Mouse (Mus musculus) liver, embryonic 16.5 days (tissue): Measurements from ENCODE around the gene Pcdh7. TPM values are rescaled to one million over a fixed set of nuclear protein-coding genes. Genes with fewer than 3 reads are reported as not detected.

Experiments
- ATAC-seq: fragments of 200-750 bp; cut with Nextera tagmentation; 2 replicates; pipeline ENCODE4 v1.8.0; 2017; ENCODE audit warnings: low read depth, mild to moderate bottlenecking, moderate number of reproducible peaks, moderate library complexity
- H3K27ac ChIP-seq: fragments of 300-500 bp; sonication (generic); 2 replicates; pipeline ENCODE4 v1.5.1; 2014; ENCODE audit warnings: mild to moderate bottlenecking, low read length
- H3K27me3 ChIP-seq: fragments of 300-500 bp; sonication (generic); 2 replicates; pipeline ENCODE4 v1.6.1; 2014; ENCODE audit warnings: low read depth, low read length, mixed read lengths; ENCODE audit not compliant: control insufficient read depth, insufficient read depth
- H3K36me3 ChIP-seq: fragments of 300-500 bp; sonication (generic); 2 replicates; pipeline ENCODE4 v1.6.1; 2014; ENCODE audit warnings: mild to moderate bottlenecking; ENCODE audit not compliant: control insufficient read depth, insufficient read depth
- H3K4me1 ChIP-seq: fragments of 300-500 bp; sonication (generic); 2 replicates; pipeline ENCODE4 v1.6.1; 2014; ENCODE audit warnings: low read depth, low read length, mixed read lengths; ENCODE audit not compliant: control insufficient read depth
- H3K4me2 ChIP-seq: fragments of 300-500 bp; sonication (generic); 2 replicates; pipeline ENCODE4 v1.6.1; 2014; ENCODE audit warnings: low read depth, low read length, mixed read lengths
- H3K4me3 ChIP-seq: fragments of 300-500 bp; sonication (generic); 2 replicates; pipeline ENCODE4 v1.5.1; 2014; ENCODE audit warnings: low read depth, mild to moderate bottlenecking, low read length
- H3K9ac ChIP-seq: fragments of 300-500 bp; sonication (generic); 2 replicates; pipeline ENCODE4 v1.6.1; 2014; ENCODE audit warnings: low read depth, low read length
- H3K9me3 ChIP-seq: fragments of 300-500 bp; sonication (generic); replicated peaks from 2 replicates; pipeline ENCODE4 v1.6.1; 2016; ENCODE audit warnings: low read length; ENCODE audit not compliant: control insufficient read depth
- WGBS: fragments of 180-500 bp; shearing (Covaris S2); extraction: QIAGEN DNeasy Blood & Tissue Kit; methylation state at CpG from one replicate; pipeline ENCODE4 v1.1.7; 2014; ENCODE audit not compliant: insufficient replicate concordance; 5-methylcytosine and 5-hydroxymethylcytosine counted together
- polyA plus RNA-seq: library from polyadenylated mRNA; unstranded; fragments of >200 nt; fragmentation: Nextera tagmentation; extraction: Ambion mirVana; gene quantifications from 2 replicates; pipeline ENCODE4 v1.2.1, GENCODE M21; 2015

The Pcdh7 gene
- polyA plus RNA-seq, 1 experiment from 2014 or later, result 0.31 TPM

- WGBS, result 11% methylated on average over 6 of the region's 6 CpGs
- H3K27ac ChIP-seq, result no peak overlapping the region
- H3K4me3 ChIP-seq, result no peak overlapping the region
- no peaks in the 10 kb centered on the region for H3K27me3 ChIP-seq
- ATAC-seq, result peak; percentile 48; the same call in 1 of the 2 replicates
- H3K4me1 ChIP-seq, result peaks cover 3% of the 10 kb centered on the region
- no peaks in the 10 kb centered on the region for H3K36me3 ChIP-seq
- no peaks in the 10 kb centered on the region for H3K9me3 ChIP-seq
- no peak overlapping the region for H3K9ac ChIP-seq
- no peak overlapping the region for H3K4me2 ChIP-seq
Observed at GRCm38 (mm10) chr5:57742924-57743323, 25.2 kb downstream of the Pcdh7 start.

DNA sequence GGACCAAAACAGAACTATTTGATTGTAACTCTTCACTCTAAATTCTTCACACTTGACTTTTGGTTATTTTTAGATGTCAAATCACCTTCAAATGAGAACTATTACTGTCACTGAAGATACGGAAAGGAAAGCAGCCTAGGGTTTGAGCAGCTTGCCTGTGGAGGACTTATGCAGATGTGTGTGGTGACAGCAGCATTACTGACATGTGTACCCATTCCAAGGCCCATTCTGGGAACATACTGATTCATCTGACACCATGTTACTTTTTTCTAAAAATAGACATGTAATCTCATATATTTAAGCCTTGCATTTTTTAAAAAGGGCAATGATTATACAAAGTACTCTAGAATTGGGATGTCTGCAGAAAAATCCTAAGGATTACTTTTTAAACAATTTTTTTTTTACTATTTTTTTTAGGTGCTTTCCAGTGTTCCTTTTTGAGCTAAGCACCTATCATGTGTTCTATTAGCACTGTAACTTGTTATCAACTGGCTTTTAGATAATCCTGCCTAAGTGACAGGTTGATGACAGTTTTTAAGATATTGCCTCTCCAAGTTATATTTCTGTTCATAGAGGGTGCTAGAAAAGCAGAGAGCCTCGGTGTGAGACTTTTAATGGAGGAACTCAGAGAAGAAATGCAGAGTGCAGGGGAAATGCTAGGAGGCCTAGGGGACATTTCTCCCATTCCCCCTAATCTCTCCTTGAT is 26.3 kb downstream of the Pcdh7 start:
- H3K27me3 ChIP-seq, result no peaks in the 10 kb centered on the region
- WGBS, result 57% methylated on average over 2 of the region's 2 CpGs
- no peaks in the 10 kb centered on the region for H3K9me3 ChIP-seq
- H3K36me3 ChIP-seq, result no peaks in the 10 kb centered on the region
- H3K27ac ChIP-seq, result no peak overlapping the region
- H3K4me2 ChIP-seq, result no peak overlapping the region
- peaks cover 3% of the 10 kb centered on the region for H3K4me1 ChIP-seq
- no peak overlapping the region for H3K9ac ChIP-seq
- no peak overlapping the region for H3K4me3 ChIP-seq
- no peak for ATAC-seq

DNA sequence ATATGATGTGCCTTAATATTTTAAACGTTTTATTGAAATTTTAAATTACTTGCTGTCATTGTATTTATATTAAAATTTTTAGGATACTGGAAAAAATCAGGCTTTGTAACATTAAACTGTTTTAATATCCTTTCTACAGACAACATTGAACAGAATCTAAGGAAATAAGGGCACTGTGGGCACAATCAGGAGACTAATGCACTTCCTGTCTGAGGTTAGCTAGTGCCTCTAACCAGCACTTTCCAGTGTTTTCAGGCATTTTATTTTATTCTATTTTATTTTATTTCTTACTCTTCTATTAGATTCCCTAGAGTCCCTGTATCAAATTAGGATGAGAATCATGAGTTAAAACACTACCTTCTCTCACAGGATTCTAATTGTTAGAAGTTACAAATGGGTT is 28.1 kb downstream of the Pcdh7 start:
- 43% methylated on average over 1 of the region's 1 CpGs for WGBS
- H3K36me3 ChIP-seq, result no peaks in the 10 kb centered on the region
- no peak overlapping the region for H3K4me2 ChIP-seq
- peaks cover 3% of the 10 kb centered on the region for H3K4me1 ChIP-seq
- H3K27me3 ChIP-seq, result no peaks in the 10 kb centered on the region
- no peaks in the 10 kb centered on the region for H3K9me3 ChIP-seq
- H3K9ac ChIP-seq, result no peak overlapping the region
- no peak overlapping the region for H3K4me3 ChIP-seq
- no peak for ATAC-seq
- H3K27ac ChIP-seq, result no peak overlapping the region

DNA sequence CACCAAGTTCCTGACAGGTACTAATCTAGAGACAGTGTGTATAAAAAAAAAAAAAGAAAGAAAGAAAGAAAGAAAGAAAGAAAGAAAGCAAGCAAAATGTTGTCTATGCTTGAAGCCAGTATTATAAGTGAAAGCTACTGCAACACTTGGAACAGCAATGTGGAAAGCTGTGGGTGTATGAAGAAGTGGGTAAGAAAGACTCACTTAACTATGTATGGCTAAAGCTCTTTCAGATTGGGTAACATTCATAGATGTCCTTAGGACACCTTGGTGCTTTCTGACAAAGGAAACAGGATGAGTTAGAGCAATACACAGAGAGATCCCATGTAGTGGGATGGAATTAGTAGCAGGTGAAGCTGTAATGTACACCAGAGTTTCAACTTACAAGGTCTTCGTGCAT is 32.6 kb downstream of the Pcdh7 start:
- Histone ChIP-seq H3K27ac (no peak overlapping the region), H3K4me2 (no peak overlapping the region), H3K9ac (no peak overlapping the region), H3K4me3 (no peak overlapping the region), H3K4me1 (no peaks in the 10 kb centered on the region), H3K9me3 (no peaks in the 10 kb centered on the region), H3K36me3 (no peaks in the 10 kb centered on the region), H3K27me3 (no peaks in the 10 kb centered on the region)
- ATAC-seq, result no peak
- 93% methylated on average over 1 of the region's 1 CpGs for WGBS

GRCm38 (mm10) chr5:57755791-57756190 is 38.0 kb downstream of the Pcdh7 start:
- no peak overlapping the region for H3K4me3 ChIP-seq
- peaks cover 13% of the 10 kb centered on the region for H3K4me1 ChIP-seq
- no peaks in the 10 kb centered on the region for H3K27me3 ChIP-seq
- no peak for ATAC-seq
- H3K4me2 ChIP-seq, result no peak overlapping the region
- no peaks in the 10 kb centered on the region for H3K9me3 ChIP-seq
- 50% methylated on average over 1 of the region's 1 CpGs for WGBS
- H3K9ac ChIP-seq, result no peak overlapping the region
- H3K36me3 ChIP-seq, result no peaks in the 10 kb centered on the region
- no peak overlapping the region for H3K27ac ChIP-seq

DNA sequence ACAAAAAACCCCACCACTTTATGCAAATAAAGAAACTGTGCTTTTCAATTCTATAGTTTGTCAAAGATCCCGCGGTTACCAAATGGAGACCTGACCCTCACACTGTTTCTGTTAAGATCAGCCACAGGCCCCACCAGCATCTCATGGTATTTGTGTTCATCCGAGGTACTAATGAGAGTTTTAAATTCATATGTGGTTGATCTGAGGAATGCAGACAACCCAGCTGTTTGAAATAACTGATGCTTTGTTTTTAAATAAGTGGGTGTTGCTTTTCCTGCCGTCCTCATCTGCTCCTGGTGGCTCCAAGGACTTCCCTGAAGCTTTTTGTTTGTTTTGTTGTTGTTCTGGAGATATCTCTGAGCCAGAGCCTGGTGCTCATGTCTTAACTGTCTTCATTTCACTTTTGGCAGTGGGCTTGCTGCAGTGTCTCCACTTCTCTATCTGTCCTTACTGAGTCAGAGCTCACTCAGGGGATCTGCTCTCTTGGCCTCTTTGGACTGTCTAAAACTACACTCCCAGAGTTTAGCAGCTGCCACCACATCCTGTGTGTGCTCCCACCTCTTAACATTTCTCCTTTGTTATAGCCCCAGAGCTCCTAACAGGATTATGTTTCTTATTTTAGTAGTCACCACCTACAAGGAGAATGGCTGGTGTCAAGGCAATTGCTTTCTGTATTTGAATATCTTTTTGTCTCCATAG is 39.1 kb downstream of the Pcdh7 start:
- Histone ChIP-seq H3K4me3 (no peak overlapping the region), H3K27ac (no peak overlapping the region), H3K4me2 (no peak overlapping the region), H3K9ac (no peak overlapping the region), H3K27me3 (no peaks in the 10 kb centered on the region), H3K36me3 (no peaks in the 10 kb centered on the region), H3K4me1 (peaks cover 17% of the 10 kb centered on the region), H3K9me3 (no peaks in the 10 kb centered on the region)
- no peak for ATAC-seq
- 45% methylated on average over 4 of the region's 4 CpGs for WGBS

GRCm38 (mm10) chr5:57757436-57757898 is 39.7 kb downstream of the Pcdh7 start:
- WGBS, result 24% methylated on average over 4 of the region's 4 CpGs
- no peak overlapping the region for H3K4me2 ChIP-seq
- no peak overlapping the region for H3K9ac ChIP-seq
- H3K4me1 ChIP-seq, result peaks cover 17% of the 10 kb centered on the region
- no peak overlapping the region for H3K4me3 ChIP-seq
- ATAC-seq, result 0 out of 2 replicates have a peak, but pooled peaks have one; percentile 28
- peak overlapping the region; percentile 34; the same call in 1 of the 2 replicates for H3K27ac ChIP-seq
- H3K9me3 ChIP-seq, result no peaks in the 10 kb centered on the region
- no peaks in the 10 kb centered on the region for H3K36me3 ChIP-seq
- no peaks in the 10 kb centered on the region for H3K27me3 ChIP-seq

DNA sequence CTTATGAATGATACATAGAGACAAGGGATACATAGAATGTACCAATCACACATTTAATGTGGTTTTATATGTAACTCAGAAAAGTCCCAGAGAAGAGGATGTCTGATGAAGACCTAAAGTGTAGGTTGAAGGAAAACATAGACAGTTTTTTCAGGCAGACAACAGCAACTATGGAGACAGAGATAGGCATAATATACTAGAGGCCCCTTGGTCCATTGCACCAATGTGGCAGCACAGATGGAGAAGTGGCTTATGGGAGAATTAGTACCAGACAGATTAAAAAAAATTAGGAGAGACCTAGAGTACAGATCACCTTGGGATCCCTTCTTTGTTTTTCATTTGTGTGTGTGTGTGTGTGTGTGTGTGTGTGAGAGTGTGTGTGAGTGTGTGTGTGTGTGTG is 41.2 kb downstream of the Pcdh7 start:
- Histone ChIP-seq H3K9me3 (no peaks in the 10 kb centered on the region), H3K36me3 (no peaks in the 10 kb centered on the region), H3K27me3 (no peaks in the 10 kb centered on the region), H3K4me2 (no peak overlapping the region), H3K27ac (no peak overlapping the region), H3K9ac (no peak overlapping the region), H3K4me3 (no peak overlapping the region), H3K4me1 (peaks cover 17% of the 10 kb centered on the region)
- ATAC-seq, result no peak
